Mouse (Mus musculus) intestine, embryonic 15.5 days (tissue): ENCODE results near the gene Olfr1272. TPM values are rescaled to one million over a fixed set of nuclear protein-coding genes. Genes with fewer than 3 reads are reported as not detected.
"Not testable (repeated sequence)": the region's sequence is repeated elsewhere in the genome, so short reads cannot be mapped to it uniquely, and the experiment has no call there.

ENCODE experiments used
- ATAC-seq: fragments of 200-750 bp; cut with Nextera tagmentation; 2 replicates; pipeline ENCODE4 v1.8.0; 2017; ENCODE audit warnings: moderate TSS enrichment, moderate library complexity
- H3K27ac ChIP-seq: fragments of 300-500 bp; sonication (generic); 2 replicates; pipeline ENCODE4 v1.5.1; 2015; ENCODE audit warnings: mild to moderate bottlenecking, inconsistent platforms
- H3K27me3 ChIP-seq: fragments of 300-500 bp; sonication (generic); replicated peaks from 2 replicates; pipeline ENCODE4 v1.6.1; 2015; ENCODE audit warnings: inconsistent platforms
- H3K36me3 ChIP-seq: fragments of 300-500 bp; sonication (generic); 2 replicates; pipeline ENCODE4 v1.6.1; 2015; ENCODE audit warnings: inconsistent platforms
- H3K4me1 ChIP-seq: fragments of 300-500 bp; sonication (generic); replicated peaks from 2 replicates; pipeline ENCODE4 v1.6.1; 2015; ENCODE audit warnings: inconsistent platforms
- H3K4me2 ChIP-seq: fragments of 300-500 bp; sonication (generic); replicated peaks from 2 replicates; pipeline ENCODE4 v1.6.1; 2015; ENCODE audit warnings: mild to moderate bottlenecking, inconsistent platforms
- H3K4me3 ChIP-seq: fragments of 300-500 bp; sonication (generic); replicated peaks from 2 replicates; pipeline ENCODE4 v1.5.1; 2015; ENCODE audit warnings: inconsistent platforms
- H3K9ac ChIP-seq: fragments of 300-500 bp; sonication (generic); 2 replicates; pipeline ENCODE4 v1.6.1; 2015; ENCODE audit warnings: inconsistent platforms
- H3K9me3 ChIP-seq: fragments of 300-500 bp; sonication (generic); 2 replicates; pipeline ENCODE4 v1.6.1; 2016; ENCODE audit warnings: inconsistent platforms
- WGBS: fragments of 180-500 bp; shearing (Covaris S2); methylation state at CpG from one replicate; pipeline ENCODE4 v1.1.7; 2015; 5-methylcytosine and 5-hydroxymethylcytosine counted together
- polyA plus RNA-seq: library from polyadenylated mRNA; unstranded; fragments of >200 nt; fragmentation: Nextera tagmentation; extraction: Ambion mirVana; gene quantifications from 2 replicates; pipeline ENCODE4 v1.2.1, GENCODE M21; 2015

The Olfr1272 gene
- polyA plus RNA-seq = not detected in 2 replicates

- Histone ChIP-seq H3K9me3 (no peaks in the 10 kb centered on the region), H3K27ac (no peak within 1 kb of the TSS), H3K36me3 (no peaks in the 10 kb centered on the region), H3K9ac (no peak within 1 kb of the TSS), H3K4me1 (no peaks in the 10 kb centered on the region), H3K4me3 (no peak within 1 kb of the TSS), H3K4me2 (no peak within 1 kb of the TSS), H3K27me3 (no peaks in the 10 kb centered on the region)
- 88% methylated on average over 6 of the region's 6 CpGs for whole genome bisulfite sequencing
- no peak for ATAC-seq
Observed at GRCm38 (mm10) chr2:90292741-90293140, at the start of gene Olfr1272. Gene Olfr1272 (minus strand): TSS chr2:90292841.

- not testable (repeated sequence) for H3K9me3 ChIP-seq, H3K4me1 ChIP-seq, H3K4me3 ChIP-seq, H3K27me3 ChIP-seq, H3K9ac ChIP-seq, H3K36me3 ChIP-seq, ATAC-seq, H3K27ac ChIP-seq, H3K4me2 ChIP-seq
- WGBS = no CpG with 5 or more reads among the region's 6 CpGs
Observed at GRCm38 (mm10) chr2:90321900-90322299, 29.3 kb upstream of the Olfr1272 start, which contains the start of gene Gm13769. Gene Gm13769 (plus strand): TSS chr2:90322200.

DNA sequence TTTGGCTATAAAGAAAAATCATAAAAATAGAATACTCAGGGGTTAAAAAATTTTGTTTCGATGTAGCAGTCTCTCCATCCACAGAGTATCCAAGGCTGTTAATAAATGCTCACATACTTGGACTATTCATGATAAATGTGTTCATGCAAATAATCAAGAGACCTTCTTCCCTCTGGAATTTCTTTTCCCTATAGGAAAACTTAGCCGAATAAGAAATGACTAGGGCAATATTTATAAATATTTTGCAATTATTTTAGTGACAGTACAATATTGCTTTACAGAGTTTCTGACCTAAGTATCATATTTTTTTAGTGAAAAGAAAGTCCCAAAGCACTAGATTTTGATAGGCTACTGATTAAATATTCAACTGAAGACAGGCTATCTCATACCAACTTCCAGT is 21.7 kb downstream of the Olfr1272 start, which contains the start of gene Olfr1271:
TSS of gene Olfr1271 (minus strand) at position 101 of the 400 bp plus-strand sequence.
- ATAC-seq = no peak
- Histone ChIP-seq H3K36me3 (no peaks in the 10 kb centered on the region), H3K4me1 (no peaks in the 10 kb centered on the region), H3K27me3 (no peaks in the 10 kb centered on the region), H3K4me2 (no peak within 1 kb of the TSS), H3K27ac (no peak within 1 kb of the TSS), H3K9me3 (no peaks in the 10 kb centered on the region), H3K9ac (no peak within 1 kb of the TSS), H3K4me3 (no peak within 1 kb of the TSS)
- WGBS = 88% methylated on average over 2 of the region's 2 CpGs

- H3K4me3 ChIP-seq = no peak within 1 kb of the TSS
- H3K27ac ChIP-seq = no peak within 1 kb of the TSS
- H3K9me3 ChIP-seq = no peaks in the 10 kb centered on the region
- no peaks in the 10 kb centered on the region for H3K4me1 ChIP-seq
- H3K9ac ChIP-seq = no peak within 1 kb of the TSS
- no peaks in the 10 kb centered on the region for H3K27me3 ChIP-seq
- H3K4me2 ChIP-seq = no peak within 1 kb of the TSS
- WGBS = 93% methylated on average over 4 of the region's 4 CpGs
- ATAC-seq = no peak
- H3K36me3 ChIP-seq = no peaks in the 10 kb centered on the region
Observed at GRCm38 (mm10) chr2:90257492-90257891, 35.1 kb downstream of the Olfr1272 start, which contains the start of gene Olfr142. Gene Olfr142 (minus strand): TSS chr2:90257592.

Other genes with a start within 250 kb of the Olfr1272 start
- gene Olfr140, start 229.2 kb downstream of the Olfr1272 start, polyA plus RNA-seq = not detected in 2 replicates
- not detected in 2 replicates for gene Olfr1269, start 171.4 kb downstream of the Olfr1272 start, polyA plus RNA-seq
- not detected in 2 replicates for gene Olfr32, start 150.5 kb downstream of the Olfr1272 start, polyA plus RNA-seq
- not detected in 2 replicates for gene Olfr1270, start 139.8 kb downstream of the Olfr1272 start, polyA plus RNA-seq
- gene Olfr1506, start 68.3 kb downstream of the Olfr1272 start, polyA plus RNA-seq = not detected in 2 replicates
- not detected in 2 replicates for gene Olfr142, start 35.2 kb downstream of the Olfr1272 start, polyA plus RNA-seq
- gene Olfr1271, start 21.8 kb downstream of the Olfr1272 start, polyA plus RNA-seq = not detected in 2 replicates
- not detected in 2 replicates for gene Gm13769, start 29.4 kb upstream of the Olfr1272 start, polyA plus RNA-seq
- gene Olfr1274-ps, start 105.8 kb upstream of the Olfr1272 start, polyA plus RNA-seq = not detected in 2 replicates